ENCODE assay signal across 8 mouse cellular contexts in genomic region chr16:17496499-17497305, GRCm38 (mm10). TPM values are rescaled to one million over a fixed set of nuclear protein-coding genes. Genes with fewer than 3 reads are reported as not detected.
DNase-seq lines count a peak whose midpoint lies in the region; ATAC-seq lines count a peak whose summit lies in the region.

No protein-coding gene starts in this region.

- H3K9ac ChIP-seq in kidney, embryonic 16.5 days (replicated peaks; ENCODE audit: low read length): no peak overlapping the region; the same call in 1 of the 2 replicates

- H3K4me2 ChIP-seq in kidney, embryonic 16.5 days (replicated peaks; ENCODE audit: low read depth, low read length): no peak overlapping the region

- 65% methylated on average over 2 of the region's 2 CpGs for whole genome bisulfite sequencing in kidney, embryonic 16.5 days

- H3K9me3 ChIP-seq in kidney, embryonic 16.5 days (ENCODE audit: low read length): no peaks in the 10 kb centered on the region

- no peak overlapping the region for H3K27ac ChIP-seq in kidney, embryonic 16.5 days (ENCODE audit: low read length)

- 0 out of 2 replicates have a peak, but pooled peaks cover 5% of the 10 kb centered on the region for H3K4me1 ChIP-seq in kidney, embryonic 16.5 days (ENCODE audit: insufficient read depth, low read length)

- H3K27me3 ChIP-seq in kidney, embryonic 16.5 days (ENCODE audit: insufficient read depth, low read length): no peaks in the 10 kb centered on the region

- H3K36me3 ChIP-seq in kidney, embryonic 16.5 days (ENCODE audit: insufficient read depth, low read length): no peaks in the 10 kb centered on the region

- peak; percentile 33 for DNase-seq in kidney, adult 11 months
- DNase-seq in brain, embryonic 18.5 days (ENCODE audit: low read depth, low spot score): peak; percentile 42
- peak; percentile 78 to 84 for DNase-seq in frontal cortex, postnatal 10 days (ENCODE audit: low spot score in 2 of 2)
- peak; percentile 80 to 82 for DNase-seq in kidney, postnatal 25 days
- peak; percentile 54 for DNase-seq in lung, postnatal 14 days
- DNase-seq in testis, postnatal 10 days (ENCODE audit: low spot score): peak; percentile 87
- no peak for DNase-seq in T-cell, adult 2 months (ENCODE audit: low spot score)

- no peak overlapping the region for H3K4me3 ChIP-seq in kidney, embryonic 16.5 days (ENCODE audit: low read length)

- no peak; the same call in 1 of the 2 replicates for ATAC-seq in kidney, embryonic 16.5 days (ENCODE audit: low FRiP score, low TSS enrichment)

RNA-seq across cellular contexts. Expression of gene Aifm3, which starts 7.3 kb away (rescaled TPM):
- polyA plus RNA-seq in kidney, embryonic 16.5 days (2015; fragmentation: Nextera tagmentation; extraction: Ambion mirVana): 3.4 and 3.6 TPM in 2 replicates

RNA-seq across cellular contexts. Expression of gene Lztr1, which starts 11.8 kb away (rescaled TPM):
- polyA plus RNA-seq in kidney, embryonic 16.5 days (2015; fragmentation: Nextera tagmentation; extraction: Ambion mirVana): 102 and 113 TPM in 2 replicates

RNA-seq across cellular contexts. Expression of gene Thap7, which starts 34.2 kb away (rescaled TPM):
- polyA plus RNA-seq in kidney, embryonic 16.5 days (2015; fragmentation: Nextera tagmentation; extraction: Ambion mirVana): 61.1 and 61.5 TPM in 2 replicates

RNA-seq across cellular contexts. Expression of gene Crkl, which starts 44.9 kb away (rescaled TPM):
- polyA plus RNA-seq in kidney, embryonic 16.5 days (2015; fragmentation: Nextera tagmentation; extraction: Ambion mirVana): 77.6 and 78.5 TPM in 2 replicates
